Mouse (Mus musculus) megakaryocyte, embryonic 14.5 days (primary cell): ENCODE results near the gene Cwc22. TPM values are rescaled to one million over a fixed set of nuclear protein-coding genes. Genes with fewer than 3 reads are reported as not detected.

Source experiments
- H3K27me3 ChIP-seq: replicated peaks from 2 replicates; pipeline ENCODE3; 2012; ENCODE audit warnings: inconsistent platforms
- H3K36me3 ChIP-seq: replicated peaks from 2 replicates; pipeline ENCODE3; 2012; ENCODE audit warnings: low read length, inconsistent platforms, mixed read lengths
- H3K4me1 ChIP-seq: 2 replicates; pipeline ENCODE4 v1.6.1; 2012; ENCODE audit warnings: inconsistent platforms
- H3K4me3 ChIP-seq: replicated peaks from 2 replicates; pipeline ENCODE3; 2012; ENCODE audit warnings: moderate library complexity, mild to moderate bottlenecking, inconsistent platforms
- H3K9me3 ChIP-seq: 2 replicates; pipeline ENCODE4 v1.6.1; 2012; ENCODE audit warnings: inconsistent platforms
- FLI1 ChIP-seq: IDR thresholded peaks from 2 replicates; pipeline ENCODE4 v1.6.1; 2012; ENCODE audit warnings: low read length, inconsistent platforms, mixed read lengths
- GATA1 ChIP-seq: IDR thresholded peaks from 3 replicates; pipeline ENCODE4 v1.6.1; 2012; ENCODE audit warnings: mixed read lengths, low read length, inconsistent platforms, borderline replicate concordance
- polyA plus RNA-seq: library from polyadenylated mRNA; stranded (reverse); fragments of >175 nt; gene quantifications from 2 replicates; pipeline ENCODE4 v1.2.3, GENCODE M21; 2012; ENCODE audit warnings: low replicate concordance; ENCODE audit not compliant: insufficient read depth

Cwc22 gene
- polyA plus RNA-seq, 1 experiment = 32.2 TPM

GRCm38 (mm10) chr2:77928352-77928751 lies 17.8 kb downstream of the Cwc22 start:
- TF ChIP-seq GATA1 (no peak), FLI1 (peak; percentile 65; the same call in 1 of the 2 replicates)
- Histone ChIP-seq H3K27me3 (no peaks in the 10 kb centered on the region), H3K36me3 (peaks cover 100% of the 10 kb centered on the region), H3K4me1 (peaks cover 8% of the 10 kb centered on the region; the same call in 1 of the 2 replicates), H3K9me3 (no peaks in the 10 kb centered on the region), H3K4me3 (no peak overlapping the region)

DNA sequence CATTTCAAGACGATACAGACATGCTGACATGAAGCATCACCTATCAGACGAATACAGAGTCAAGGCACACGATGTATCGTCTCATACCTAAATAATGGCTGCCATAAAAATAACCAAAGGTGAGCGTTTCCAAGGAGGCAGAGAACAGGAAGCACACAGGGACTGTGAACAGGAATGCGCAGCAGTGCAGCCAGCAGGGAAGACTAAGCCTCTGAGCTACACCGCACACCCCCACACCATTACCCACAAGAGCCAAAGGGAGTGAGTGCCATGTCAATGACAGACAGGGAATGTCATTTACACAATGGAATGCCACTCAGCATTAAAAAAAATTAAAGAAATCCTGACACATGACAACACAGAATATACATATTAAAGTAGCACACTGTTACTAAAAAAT lies 19.7 kb downstream of the Cwc22 start:
- TF ChIP-seq GATA1 (no peak), FLI1 (0 out of 2 replicates have a peak, but pooled peaks have one; percentile 5)
- H3K9me3 ChIP-seq = no peaks in the 10 kb centered on the region
- peaks cover 100% of the 10 kb centered on the region for H3K36me3 ChIP-seq
- H3K27me3 ChIP-seq = no peaks in the 10 kb centered on the region
- no peak overlapping the region for H3K4me3 ChIP-seq
- peaks cover 8% of the 10 kb centered on the region; the same call in 1 of the 2 replicates for H3K4me1 ChIP-seq

GRCm38 (mm10) chr2:77925997-77926396 lies 20.2 kb downstream of the Cwc22 start:
- peaks cover 100% of the 10 kb centered on the region for H3K36me3 ChIP-seq
- H3K4me3 ChIP-seq = no peak overlapping the region
- peaks cover 8% of the 10 kb centered on the region; the same call in 1 of the 2 replicates for H3K4me1 ChIP-seq
- TF ChIP-seq GATA1 = no peak
- TF ChIP-seq FLI1 = no peak
- H3K27me3 ChIP-seq = no peaks in the 10 kb centered on the region
- no peaks in the 10 kb centered on the region for H3K9me3 ChIP-seq

GRCm38 (mm10) chr2:77925187-77925924 lies 20.8 kb downstream of the Cwc22 start:
- no peak overlapping the region for H3K4me3 ChIP-seq
- peak; percentile 72; the same call in 1 of the 2 replicates for TF ChIP-seq FLI1
- TF ChIP-seq GATA1 = no peak
- H3K36me3 ChIP-seq = peaks cover 100% of the 10 kb centered on the region

DNA sequence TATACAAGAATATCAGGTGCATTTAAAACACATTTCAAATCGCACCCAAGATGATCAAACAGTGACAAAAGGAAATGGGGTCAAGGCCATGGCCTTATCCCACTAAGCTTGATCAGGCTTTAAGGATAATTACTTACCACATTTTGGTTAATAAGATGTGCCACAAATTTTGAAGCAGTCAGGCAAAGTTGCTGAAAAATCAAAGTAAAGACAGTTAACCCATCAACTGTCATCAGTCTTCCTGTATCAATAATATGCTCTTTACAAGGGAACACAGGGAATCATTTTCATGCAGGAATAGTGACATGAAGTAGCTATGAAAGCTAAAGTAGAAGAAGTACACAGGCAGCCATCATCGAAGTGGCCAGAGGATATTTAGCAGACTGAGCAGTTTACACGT lies 22.2 kb downstream of the Cwc22 start:
- Histone ChIP-seq H3K4me1 (peaks cover 8% of the 10 kb centered on the region; the same call in 1 of the 2 replicates), H3K4me3 (no peak overlapping the region), H3K36me3 (peaks cover 98% of the 10 kb centered on the region), H3K27me3 (no peaks in the 10 kb centered on the region), H3K9me3 (no peaks in the 10 kb centered on the region)
- no peak; the same call in 1 of the 2 replicates for TF ChIP-seq FLI1
- no peak for TF ChIP-seq GATA1

More at GRCm38 (mm10) chr2:77925187-77925924, 20.8 kb downstream of the Cwc22 start:
- Histone ChIP-seq H3K4me1 (peaks cover 8% of the 10 kb centered on the region; the same call in 1 of the 2 replicates), H3K27me3 (no peaks in the 10 kb centered on the region), H3K9me3 (no peaks in the 10 kb centered on the region)

GRCm38 (mm10) chr2:77923182-77923581 lies 23.0 kb downstream of the Cwc22 start:
- no peak overlapping the region for H3K4me3 ChIP-seq
- H3K27me3 ChIP-seq = no peaks in the 10 kb centered on the region
- H3K4me1 ChIP-seq = peaks cover 4% of the 10 kb centered on the region; the same call in 1 of the 2 replicates
- no peaks in the 10 kb centered on the region for H3K9me3 ChIP-seq
- peaks cover 98% of the 10 kb centered on the region for H3K36me3 ChIP-seq
- TF ChIP-seq FLI1 (0 out of 2 replicates have a peak, but pooled peaks have one; percentile 15), GATA1 (no peak)

DNA sequence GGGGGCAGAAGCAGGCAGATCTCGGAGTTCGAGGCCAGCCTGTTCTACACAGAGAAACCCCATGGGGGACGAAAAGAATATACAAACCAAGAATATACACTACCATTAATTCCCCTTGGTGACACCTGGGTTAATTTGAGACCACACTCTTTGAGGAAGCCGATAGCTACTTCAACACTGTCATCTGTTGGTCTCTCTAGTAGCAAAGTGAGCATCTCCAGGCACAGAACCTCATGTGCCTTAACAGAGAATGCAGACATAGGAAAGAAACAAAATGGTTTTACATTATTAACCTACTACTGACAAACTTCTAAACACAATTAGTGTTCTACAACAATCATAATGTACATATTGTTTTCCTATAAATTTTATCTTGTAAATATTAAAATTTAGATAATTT lies 24.9 kb downstream of the Cwc22 start:
- H3K9me3 ChIP-seq = no peaks in the 10 kb centered on the region
- no peaks in the 10 kb centered on the region for H3K27me3 ChIP-seq
- H3K4me1 ChIP-seq = no peaks in the 10 kb centered on the region; the same call in 1 of the 2 replicates
- no peak overlapping the region for H3K4me3 ChIP-seq
- no peak for TF ChIP-seq GATA1
- TF ChIP-seq FLI1 = no peak
- H3K36me3 ChIP-seq = peaks cover 98% of the 10 kb centered on the region

DNA sequence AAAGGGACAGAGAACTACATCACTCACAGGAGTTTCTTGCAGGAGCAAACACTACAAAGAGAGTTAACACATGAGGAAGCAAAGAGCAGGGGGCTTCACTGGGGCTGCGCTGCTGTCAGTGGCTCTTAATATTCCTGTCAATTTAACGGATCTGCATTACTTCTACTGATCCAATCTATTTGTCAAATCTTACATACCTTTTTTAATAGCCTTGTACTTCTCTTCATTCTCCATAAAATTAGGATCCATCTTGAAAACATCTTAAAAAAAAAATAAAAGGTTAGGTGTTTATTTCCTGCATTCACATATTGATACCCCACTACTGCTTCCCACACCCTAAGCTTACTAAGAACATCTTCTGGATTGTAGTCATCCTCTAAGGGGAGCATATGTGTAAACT lies 25.6 kb downstream of the Cwc22 start:
- TF ChIP-seq FLI1 (no peak), GATA1 (no peak)
- H3K4me1 ChIP-seq = no peaks in the 10 kb centered on the region; the same call in 1 of the 2 replicates
- peaks cover 98% of the 10 kb centered on the region for H3K36me3 ChIP-seq
- no peaks in the 10 kb centered on the region for H3K9me3 ChIP-seq
- no peaks in the 10 kb centered on the region for H3K27me3 ChIP-seq
- no peak overlapping the region for H3K4me3 ChIP-seq

GRCm38 (mm10) chr2:77918474-77918873 lies 27.7 kb downstream of the Cwc22 start:
- H3K36me3 ChIP-seq = peaks cover 98% of the 10 kb centered on the region
- H3K9me3 ChIP-seq = no peaks in the 10 kb centered on the region
- no peaks in the 10 kb centered on the region; the same call in 1 of the 2 replicates for H3K4me1 ChIP-seq
- TF ChIP-seq FLI1 = no peak
- TF ChIP-seq GATA1 = no peak
- H3K4me3 ChIP-seq = no peak overlapping the region
- no peaks in the 10 kb centered on the region for H3K27me3 ChIP-seq

GRCm38 (mm10) chr2:77918006-77918405 lies 28.2 kb downstream of the Cwc22 start:
- Histone ChIP-seq H3K4me1 (no peaks in the 10 kb centered on the region; the same call in 1 of the 2 replicates), H3K4me3 (no peak overlapping the region), H3K27me3 (no peaks in the 10 kb centered on the region), H3K9me3 (no peaks in the 10 kb centered on the region), H3K36me3 (peaks cover 98% of the 10 kb centered on the region)
- TF ChIP-seq FLI1 = 0 out of 2 replicates have a peak, but pooled peaks have one; percentile 5
- no peak for TF ChIP-seq GATA1
